ENCODE assay signal across 21 mouse cellular contexts in the genomic region with DNA sequence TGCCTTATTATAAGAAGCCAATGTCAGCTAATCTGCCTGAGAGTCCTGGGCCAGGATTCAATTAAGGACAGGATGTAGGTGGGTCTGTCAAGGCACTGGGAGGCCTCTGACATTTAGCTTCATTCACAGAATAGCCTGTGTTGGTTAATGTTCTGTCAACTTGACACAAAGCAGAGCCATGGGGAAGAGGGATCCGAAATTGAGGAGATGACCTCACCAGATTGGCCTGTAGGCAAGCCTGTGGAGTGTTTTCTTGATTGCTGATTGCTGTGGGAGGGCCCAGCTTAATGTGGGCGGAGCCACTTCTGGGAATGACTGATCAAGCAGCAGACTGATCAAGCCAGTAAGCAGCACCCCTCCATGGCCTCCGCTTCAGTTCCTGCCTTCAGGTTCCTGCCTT.
DNase-seq lines count a peak whose midpoint lies in the region; ATAC-seq and TF ChIP-seq lines count a peak whose summit lies in the region.
"Had no signal": no experiment of that assay in that cellular context is flagged by ENCODE, and none has a peak within 500 bp of the region (broad histone marks: within the 10 kb centered on the region; RNA-seq: fewer than 3 reads in every experiment).

No protein-coding gene starts in this region.

- TF ChIP-seq EP300 in ES-Bruce4 (IDR thresholded peaks at IDR 0.05; ENCODE audit: insufficient read depth, low read depth, low read length) = no peak

- 71% methylated on average over 3 of the region's 3 CpGs for WGBS in embryonic facial prominence, embryonic 11.5 days
- WGBS in midbrain, postnatal 0 days = 84% methylated on average over 3 of the region's 3 CpGs

- H3K27me3 ChIP-seq in ES-Bruce4 (ENCODE audit: control insufficient read depth, insufficient read depth, low read length, poor library complexity, severe bottlenecking) = no peaks in the 10 kb centered on the region
- H3K27me3 ChIP-seq in embryonic facial prominence, embryonic 11.5 days (ENCODE audit: control insufficient read depth, insufficient read depth, low read length) = no peaks in the 10 kb centered on the region
- no peaks in the 10 kb centered on the region for H3K27me3 ChIP-seq in midbrain, postnatal 0 days (ENCODE audit: insufficient read depth, low read length)
- H3K27me3 ChIP-seq: CH12.LX; embryonic facial prominence, embryonic 13.5 days; Patski had no signal

- TF ChIP-seq CTCF in ES-Bruce4 (IDR thresholded peaks at IDR 0.05; ENCODE audit: low read depth, low read length) = no peak
- no peak for TF ChIP-seq CTCF in midbrain, postnatal 0 days (IDR thresholded peaks at IDR 0.05)

- H3K9me3 ChIP-seq in ES-Bruce4 (replicated peaks; ENCODE audit: control insufficient read depth, insufficient read depth, low read length, poor library complexity, severe bottlenecking) = peaks cover 22% of the 10 kb centered on the region
- no peaks in the 10 kb centered on the region for H3K9me3 ChIP-seq in embryonic facial prominence, embryonic 11.5 days (replicated peaks; ENCODE audit: control insufficient read depth, low read length)
- H3K9me3 ChIP-seq in midbrain, postnatal 0 days (ENCODE audit: low read length) = no peaks in the 10 kb centered on the region

- no peak overlapping the region for H3K4me3 ChIP-seq in ES-Bruce4 (ENCODE audit: low read depth, low read length)
- no peak overlapping the region for H3K4me3 ChIP-seq in embryonic facial prominence, embryonic 11.5 days (ENCODE audit: low read depth, low read length)
- H3K4me3 ChIP-seq in midbrain, postnatal 0 days (ENCODE audit: low read depth, low read length) = no peak overlapping the region
- H3K4me3 ChIP-seq: embryonic facial prominence, embryonic 13.5 days; forebrain, embryonic 10.5 days; midbrain, embryonic 10.5 days had no signal

- intact Hi-C loops in heart, postnatal 10 days (cut with DNase I) = no loop called here

- no peaks in the 10 kb centered on the region for H3K36me3 ChIP-seq in ES-Bruce4 (ENCODE audit: control insufficient read depth, insufficient read depth, low read length, poor library complexity, severe bottlenecking)
- H3K36me3 ChIP-seq in embryonic facial prominence, embryonic 11.5 days (replicated peaks; ENCODE audit: control insufficient read depth, insufficient read depth, low read depth, low read length) = no peaks in the 10 kb centered on the region
- H3K36me3 ChIP-seq in midbrain, postnatal 0 days (ENCODE audit: insufficient read depth, low read length) = no peaks in the 10 kb centered on the region
- H3K36me3 ChIP-seq: embryonic facial prominence, embryonic 13.5 days; forebrain, embryonic 10.5 days; midbrain, embryonic 10.5 days had no signal

- no peak overlapping the region for H3K9ac ChIP-seq in ES-Bruce4 (ENCODE audit: low read depth, poor library complexity, severe bottlenecking)
- no peak overlapping the region for H3K9ac ChIP-seq in embryonic facial prominence, embryonic 11.5 days (replicated peaks; ENCODE audit: low read length)
- H3K9ac ChIP-seq in midbrain, postnatal 0 days (replicated peaks; ENCODE audit: low read length, poor library complexity, severe bottlenecking) = no peak overlapping the region
- H3K9ac ChIP-seq: embryonic facial prominence, embryonic 13.5 days; liver, embryonic 14.5 days had no signal

- H3K27ac ChIP-seq in ES-Bruce4 (ENCODE audit: insufficient read depth, low read length) = peak overlapping the region; percentile 71; the same call in 1 of the 2 replicates
- no peak overlapping the region for H3K27ac ChIP-seq in embryonic facial prominence, embryonic 11.5 days (replicated peaks; ENCODE audit: low read depth, low read length)
- no peak overlapping the region for H3K27ac ChIP-seq in midbrain, postnatal 0 days (ENCODE audit: low read depth, low read length)
- H3K27ac ChIP-seq: embryonic facial prominence, embryonic 13.5 days; forebrain, embryonic 10.5 days; liver, embryonic 14.5 days; midbrain, embryonic 10.5 days had no signal

- peak; percentile 10 for DNase-seq in adrenal gland, adult 2 months
- DNase-seq in adrenal gland, postnatal 25 days = no peak
- DNase-seq in embryonic facial prominence, embryonic 11.5 days (ENCODE audit: low spot score) = peak; percentile 58
- peak; percentile 12 to 14 for DNase-seq in heart, postnatal 10 days
- no peak for DNase-seq in midbrain, postnatal 0 days (ENCODE audit: low spot score)
- no peak for DNase-seq in left cerebral cortex, adult 18-20 months (ENCODE audit: low spot score in 2 of 2)
- no peak for DNase-seq in right cerebral cortex, postnatal 36 days (ENCODE audit: low spot score in 2 of 2)
- DNase-seq: adrenal gland, adult 8-10 months; cerebellum, postnatal 10 days; kidney, adult 18-20 months; kidney, postnatal 36 days; lung, postnatal 14 days; right cerebral cortex, adult 18-20 months had no signal

- H3K4me2 ChIP-seq in embryonic facial prominence, embryonic 11.5 days (ENCODE audit: low read depth, low read length) = no peak overlapping the region
- no peak overlapping the region for H3K4me2 ChIP-seq in midbrain, postnatal 0 days (ENCODE audit: low read depth, low read length, poor library complexity, severe bottlenecking)
- H3K4me2 ChIP-seq: embryonic facial prominence, embryonic 13.5 days had no signal

- no peak for TF ChIP-seq POLR2A in ES-Bruce4 (IDR thresholded peaks at IDR 0.05; ENCODE audit: insufficient read depth, low read length)

- H3K4me1 ChIP-seq in ES-Bruce4 (ENCODE audit: control insufficient read depth, insufficient read depth, low read length) = peaks cover 3% of the 10 kb centered on the region
- no peaks in the 10 kb centered on the region for H3K4me1 ChIP-seq in embryonic facial prominence, embryonic 11.5 days (ENCODE audit: control insufficient read depth, insufficient read depth, low read length)
- H3K4me1 ChIP-seq in midbrain, postnatal 0 days (ENCODE audit: insufficient read depth, low read length) = no peaks in the 10 kb centered on the region
- H3K4me1 ChIP-seq: embryonic facial prominence, embryonic 13.5 days; midbrain, embryonic 10.5 days had no signal

- ATAC-seq in embryonic facial prominence, embryonic 11.5 days (replicated peaks; ENCODE audit: insufficient number of reproducible peaks, low FRiP score, low TSS enrichment, low read depth) = 0 out of 2 replicates have a peak, but pooled peaks have one; percentile 18
- ATAC-seq in midbrain, postnatal 0 days (ENCODE audit: low FRiP score) = no peak
- ATAC-seq: hindbrain, embryonic 16.5 days; Patski had no signal

Comparison
In these comparisons a context has a peak if more than half of its experiments do, and no peak if none do; other contexts are left out.
1. DNase-seq: peak in adrenal gland, adult 2 months (single experiment), embryonic facial prominence, embryonic 11.5 days (single experiment) and heart, postnatal 10 days (2 of 2); none in adrenal gland, postnatal 25 days (single experiment), midbrain, postnatal 0 days (single experiment), left cerebral cortex, adult 18-20 months (0 of 2) and right cerebral cortex, postnatal 36 days (0 of 2).